Mouse (Mus musculus): Measurements from ENCODE around the gene Crmp1.

GRCm38 (mm10) chr5:37219615-37220014, 22.1 kb upstream of the Crmp1 start:
- TF ChIP-seq CTCF (IDR thresholded peaks at IDR 0.05; ENCODE audit: extremely low read depth, insufficient read depth, low read length) (no peak), POLR2A (IDR thresholded peaks at IDR 0.05; ENCODE audit: extremely low read depth, insufficient read depth, low read length) (no peak)
